ENCODE assay signal across 11 mouse cellular contexts in the genomic region with DNA sequence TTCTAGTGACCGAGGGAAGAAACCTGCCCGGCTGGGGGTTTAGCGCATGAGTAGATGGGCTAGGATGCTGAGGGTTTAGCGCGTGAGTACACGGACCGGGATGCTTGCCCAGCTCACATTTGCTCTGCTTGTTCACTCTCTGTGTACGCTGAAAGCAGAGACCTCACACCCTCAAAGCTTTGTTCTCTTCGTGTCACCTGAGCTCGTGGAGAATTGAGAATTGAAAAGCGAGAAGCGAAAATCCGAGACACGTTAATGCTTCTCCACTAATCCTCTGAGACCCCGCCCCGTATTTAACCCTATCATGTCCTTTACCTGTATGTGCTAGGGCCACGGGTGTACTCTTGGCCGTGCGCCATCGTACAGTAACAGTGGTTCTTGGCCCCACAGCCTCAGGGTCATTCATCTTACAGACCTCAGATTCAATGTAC. TPM values are rescaled to one million over a fixed set of nuclear protein-coding genes. Genes with fewer than 3 reads are reported as not detected.
DNase-seq lines count a peak whose midpoint lies in the region; ATAC-seq lines count a peak whose summit lies in the region.
"Had no signal": no experiment of that assay in that cellular context is flagged by ENCODE, and none has a peak within 500 bp of the region (broad histone marks: within the 10 kb centered on the region; RNA-seq: fewer than 3 reads in every experiment).

No protein-coding gene starts in this region.

- no peak for ATAC-seq in heart, embryonic 14.5 days (ENCODE audit: insufficient number of reproducible peaks, insufficient read depth, low FRiP score, low read depth)
- peak; percentile 54; the same call in 1 of the 2 replicates for ATAC-seq in forebrain, embryonic 14.5 days
- ATAC-seq in midbrain, embryonic 12.5 days (ENCODE audit: low FRiP score, low read depth), result no peak; the same call in 1 of the 2 replicates
- ATAC-seq: CD4-positive, CD25-positive, alpha-beta regulatory T cell, adult 4 months had no signal

- intact Hi-C loops in gastrocnemius, postnatal 36 days (cut with DNase I), result no loop called here

- no peak for DNase-seq in heart, adult 18-20 months
- peak; percentile 64 for DNase-seq in R1 (ENCODE audit: low read depth, low spot score)
- peak; percentile 72 for DNase-seq in forebrain, embryonic 14.5 days (ENCODE audit: low spot score)
- no peak for DNase-seq in urinary bladder, postnatal 10 days (ENCODE audit: low spot score)
- no peak for DNase-seq in urinary bladder, postnatal 36 days (ENCODE audit: low spot score in 2 of 2)
- no peak for DNase-seq in gastrocnemius, postnatal 36 days
- DNase-seq: gastrocnemius, postnatal 25 days had no signal

- 0 out of 4 replicates have a peak overlapping the region, but pooled peaks of 1 of the 2 experiments have one; percentile 1 for H3K4me3 ChIP-seq in heart, embryonic 14.5 days (ENCODE audit: control insufficient read depth in 1 of 2, insufficient read depth in 1 of 2, low read depth in 1 of 2, low read length in 2 of 2)
- H3K4me3 ChIP-seq in forebrain, embryonic 14.5 days (ENCODE audit: low read depth, low read length), result peak overlapping the region; percentile 21
- peak overlapping the region; percentile 26 for H3K4me3 ChIP-seq in midbrain, embryonic 12.5 days
- H3K4me3 ChIP-seq: megakaryocyte, embryonic 14.5 days had no signal

- H3K4me2 ChIP-seq in heart, embryonic 14.5 days (ENCODE audit: low read length), result peak overlapping the region; percentile 55
- peak overlapping the region; percentile 47 for H3K4me2 ChIP-seq in forebrain, embryonic 14.5 days (ENCODE audit: low read length)
- peak overlapping the region; percentile 42 for H3K4me2 ChIP-seq in midbrain, embryonic 12.5 days (replicated peaks)

- H3K36me3 ChIP-seq in heart, embryonic 14.5 days (ENCODE audit: control insufficient read depth, insufficient read depth, low read length), result no peaks in the 10 kb centered on the region
- no peaks in the 10 kb centered on the region for H3K36me3 ChIP-seq in forebrain, embryonic 14.5 days (ENCODE audit: control insufficient read depth, insufficient read depth, low read length)
- H3K36me3 ChIP-seq in midbrain, embryonic 12.5 days, result no peaks in the 10 kb centered on the region

- H3K27me3 ChIP-seq in heart, embryonic 14.5 days (ENCODE audit: control insufficient read depth, insufficient read depth, low read length), result peaks cover 27% of the 10 kb centered on the region
- H3K27me3 ChIP-seq in forebrain, embryonic 14.5 days (replicated peaks; ENCODE audit: control insufficient read depth, insufficient read depth, low read length), result no peaks in the 10 kb centered on the region
- H3K27me3 ChIP-seq in midbrain, embryonic 12.5 days, result no peaks in the 10 kb centered on the region; the same call in 1 of the 2 replicates

- H3K4me1 ChIP-seq in heart, embryonic 14.5 days (ENCODE audit: control insufficient read depth in 2 of 2, insufficient read depth in 2 of 2, low read length in 2 of 2), result peaks cover 0 to 2% of the 10 kb centered on the region in 2 experiments; a peak in 1 of 4 replicates
- H3K4me1 ChIP-seq in forebrain, embryonic 14.5 days (ENCODE audit: control insufficient read depth, insufficient read depth, low read length), result peaks cover 13% of the 10 kb centered on the region; the same call in 1 of the 2 replicates
- peaks cover 13% of the 10 kb centered on the region for H3K4me1 ChIP-seq in midbrain, embryonic 12.5 days
- H3K4me1 ChIP-seq: megakaryocyte, embryonic 14.5 days had no signal

- no peak overlapping the region for H3K27ac ChIP-seq in heart, embryonic 14.5 days (replicated peaks in 1 of 2; ENCODE audit: control insufficient read depth in 1 of 2, insufficient read depth in 1 of 2, low read depth in 2 of 2, low read length in 2 of 2)
- peak overlapping the region; percentile 15 for H3K27ac ChIP-seq in forebrain, embryonic 14.5 days (ENCODE audit: low read depth, low read length)
- H3K27ac ChIP-seq in midbrain, embryonic 12.5 days (replicated peaks), result no peak overlapping the region

- H3K9ac ChIP-seq in heart, embryonic 14.5 days (ENCODE audit: low read length), result no peak overlapping the region
- peak overlapping the region; percentile 54 for H3K9ac ChIP-seq in forebrain, embryonic 14.5 days (ENCODE audit: low read length)
- H3K9ac ChIP-seq in midbrain, embryonic 12.5 days (replicated peaks), result 0 out of 2 replicates have a peak overlapping the region, but pooled peaks have one; percentile 0

- whole genome bisulfite sequencing in heart, embryonic 14.5 days, result 6% methylated on average over 20 of the region's 20 CpGs
- 2% methylated on average over 20 of the region's 20 CpGs for WGBS in forebrain, embryonic 14.5 days
- 4% methylated on average over 20 of the region's 20 CpGs for WGBS in midbrain, embryonic 12.5 days

- H3K9me3 ChIP-seq in heart, embryonic 14.5 days (ENCODE audit: control insufficient read depth, low read length), result no peaks in the 10 kb centered on the region
- no peaks in the 10 kb centered on the region for H3K9me3 ChIP-seq in forebrain, embryonic 14.5 days (replicated peaks; ENCODE audit: control insufficient read depth, low read length)
- no peaks in the 10 kb centered on the region for H3K9me3 ChIP-seq in midbrain, embryonic 12.5 days

RNA-seq across cellular contexts. Expression of a gene that starts 38.9 kb away (rescaled TPM):
- polyA plus RNA-seq in heart, embryonic 14.5 days (2014; fragmentation: Nextera tagmentation; extraction: Ambion mirVana), result 1.2 and 1.7 TPM in 2 replicates
- 10 to 100 TPM in 1 of 2 experiments, 1 to 10 TPM in 1; 6.2 to 15.2 TPM for total RNA-seq in heart, adult 18-20 months (2021)
- 17.0 and 21.8 TPM in 2 replicates for polyA plus RNA-seq in forebrain, embryonic 14.5 days (2014; fragmentation: Nextera tagmentation; extraction: Ambion mirVana)
- 6.7 and 9.5 TPM in 2 replicates for polyA plus RNA-seq in midbrain, embryonic 12.5 days (2016; fragmentation: Nextera tagmentation; extraction: Ambion mirVana)
- 1 to 10 TPM; 1.2 to 1.3 TPM for total RNA-seq in gastrocnemius, postnatal 36 days (2021)
- polyA plus RNA-seq: CD4-positive, CD25-positive, alpha-beta regulatory T cell, adult 4 months had no signal

Comparison
In these comparisons a context has a peak if more than half of its experiments do, and no peak if none do; other contexts are left out.
1. DNase-seq: peak in R1 (single experiment) and forebrain, embryonic 14.5 days (single experiment); none in heart, adult 18-20 months (0 of 2), urinary bladder, postnatal 10 days (single experiment), urinary bladder, postnatal 36 days (0 of 2) and gastrocnemius, postnatal 36 days (0 of 2).
2. Peak in every context shown above with its lines, with median percentiles within 50 percentile points of each other: H3K4me2 ChIP-seq.